Comparison of ENCODE assay signal across 9 mouse cellular contexts in the genomic region with DNA sequence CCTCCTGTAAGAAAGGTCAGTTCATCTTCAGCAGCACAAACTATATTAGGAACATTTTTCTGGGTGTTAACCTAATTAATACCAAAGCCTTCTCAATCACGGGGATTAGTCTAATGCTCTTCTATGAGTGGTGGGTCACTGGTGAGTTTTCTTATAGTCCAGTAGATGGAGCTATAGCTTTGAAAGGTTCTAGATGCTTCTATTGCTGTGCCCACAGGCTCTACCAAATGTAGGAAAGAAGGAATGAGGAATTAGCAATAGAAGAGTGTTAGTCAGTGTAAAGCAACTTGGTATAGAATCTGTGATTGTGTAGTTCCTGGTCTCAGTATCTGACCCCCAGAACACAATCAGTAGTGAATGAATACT.
A peak's percentile ranks its signal among the peaks of the same experiment; 100 is the strongest.
DNase-seq lines count a peak whose midpoint lies in the region; ATAC-seq lines count a peak whose summit lies in the region.
"Had no signal": no experiment of that assay in that cellular context is flagged by ENCODE, and none has a peak within 500 bp of the region (broad histone marks: within the 10 kb centered on the region; RNA-seq: fewer than 3 reads in every experiment).

No protein-coding gene starts in this region.

- peak; percentile 2 for DNase-seq in cerebellum, adult 8-10 months
- no peak for DNase-seq in cerebellum, adult 11 months
- DNase-seq in kidney, adult 9 months, result peak; percentile 56
- DNase-seq in kidney, postnatal 4 days, result no peak
- peak; percentile 51 for DNase-seq in CD4-positive helper T cell, adult 2 months (ENCODE audit: low read depth, low spot score)
- DNase-seq in ovary, adult 18-20 months (ENCODE audit: low spot score), result no peak
- no peak for DNase-seq in spleen, postnatal 4 days (ENCODE audit: low spot score in 2 of 2)

- peak; percentile 87 for ATAC-seq in inflammation-experienced regulatory T-cells, adult 6 months
- ATAC-seq: intestine, embryonic 15.5 days had no signal

Comparison
In these comparisons a context has a peak if more than half of its experiments do, and no peak if none do; other contexts are left out.
1. DNase-seq: peak in cerebellum, adult 8-10 months (single experiment), kidney, adult 9 months (single experiment) and CD4-positive helper T cell, adult 2 months (single experiment); none in cerebellum, adult 11 months (single experiment), kidney, postnatal 4 days (0 of 2), ovary, adult 18-20 months (single experiment) and spleen, postnatal 4 days (0 of 2).